Mouse (Mus musculus) kidney, postnatal 10 days (tissue): ENCODE measurements at regions not wholly inside any gene's neighbourhood (a gene's known extent, or its start where the extent isn't known, plus 50 kb on each side); places are given as distances from the start of the nearest gene placed in this dataset.
"Not testable (repeated sequence)": the region's sequence is repeated elsewhere in the genome, so short reads cannot be mapped to it uniquely, and the experiment has no call there.

ENCODE experiments used
- DNase-seq: peaks from one replicate; pipeline ENCODE4 v3.0.0; 2021; ENCODE audit warnings: mixed read lengths

DNA sequence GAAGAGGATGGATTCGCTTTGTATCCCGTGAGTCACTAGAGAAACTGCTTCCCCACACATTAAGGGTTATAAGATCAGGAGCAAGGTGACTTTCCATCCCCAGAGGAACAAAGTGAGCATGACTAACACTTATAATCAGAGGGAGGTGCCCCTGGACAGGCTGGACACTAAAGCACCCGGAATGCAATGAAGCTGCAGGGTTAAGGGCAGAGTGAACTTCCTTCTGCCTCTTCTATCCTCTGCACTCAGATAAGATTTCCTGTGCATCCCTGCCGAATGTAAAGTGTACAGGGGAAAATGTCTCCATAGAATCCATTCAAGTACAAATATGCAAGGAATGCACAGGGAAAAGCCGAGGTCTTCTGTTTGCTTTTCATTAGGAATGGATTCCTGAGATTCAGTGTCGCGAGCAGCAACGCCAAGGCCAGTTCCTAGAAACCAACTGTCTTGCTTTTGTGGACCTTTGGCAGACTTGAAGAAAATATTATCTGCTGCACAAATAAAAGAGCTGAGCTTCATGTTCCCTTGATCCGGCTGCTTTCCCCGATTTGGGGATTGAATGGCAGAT, 58.5 kb upstream of the Fbxl7 start:
- peak; percentile 7 for DNase-seq

DNA sequence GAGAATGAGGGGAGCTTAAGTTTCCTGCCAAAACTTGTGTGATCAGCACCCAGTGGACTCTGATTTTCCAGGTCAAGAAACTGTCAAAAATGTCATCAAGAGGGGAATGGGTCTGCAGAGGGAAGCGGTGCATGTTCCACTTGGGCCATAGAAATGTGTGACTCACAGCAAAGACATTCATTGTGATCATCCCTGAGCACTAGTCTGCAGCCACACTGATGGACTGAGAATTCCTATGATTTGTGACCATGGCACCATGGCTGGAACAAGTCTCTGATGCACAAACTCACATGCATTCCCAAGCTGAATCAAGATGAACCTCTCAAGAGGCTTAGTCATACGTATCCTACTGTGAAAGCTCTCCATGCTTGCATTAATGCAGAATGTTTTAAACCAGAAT, 63.6 kb upstream of the Fbxl7 start:
- no peak for DNase-seq

DNA sequence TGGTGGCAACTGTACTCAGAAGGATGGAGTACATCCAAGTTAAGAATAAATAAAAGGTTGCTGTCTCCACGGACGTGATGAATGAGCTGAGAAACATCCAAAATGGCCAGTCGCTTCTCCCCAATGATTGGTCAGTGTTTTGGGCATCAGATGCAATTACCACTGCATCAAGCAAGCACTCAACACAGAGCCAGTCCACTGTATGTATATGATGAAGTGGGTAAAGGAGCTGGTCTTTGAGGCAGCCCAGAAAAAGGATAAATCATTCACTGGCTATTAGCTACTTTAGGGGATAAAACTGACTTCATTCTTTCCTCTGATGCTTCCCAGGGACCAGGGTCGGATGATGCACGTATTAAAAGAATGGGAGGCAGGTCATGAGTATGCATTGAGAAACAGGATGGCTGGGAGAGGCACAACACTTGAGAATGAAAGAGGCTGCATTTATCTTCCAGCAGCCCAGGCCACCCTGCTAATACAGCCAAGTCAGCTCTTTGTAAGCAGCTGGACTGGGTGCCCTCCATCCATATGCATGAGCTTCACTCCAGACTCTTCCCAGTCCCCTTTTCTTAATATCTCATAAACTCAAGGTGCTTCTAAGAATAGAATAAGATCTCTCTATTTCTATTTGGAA, 73.1 kb upstream of the Fbxl7 start:
- no peak for DNase-seq

DNA sequence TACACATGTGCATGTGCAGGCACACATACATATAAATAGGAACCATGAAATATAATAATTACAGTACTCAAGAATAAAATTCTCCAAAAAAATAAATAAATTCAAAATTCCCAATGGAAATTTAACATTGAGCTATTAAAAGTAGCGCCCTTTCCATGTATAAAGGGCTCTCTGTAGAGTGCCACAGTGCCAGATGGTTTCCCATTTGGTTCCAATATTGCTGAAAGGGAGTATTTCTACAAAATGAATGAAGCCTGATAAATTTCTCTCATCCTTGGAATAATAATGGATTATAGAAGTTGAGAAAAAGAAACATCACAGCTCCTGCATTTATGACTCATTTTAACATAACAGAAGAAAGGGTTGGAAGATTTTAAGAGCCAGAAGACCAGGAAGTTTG, 75.4 kb upstream of the Fbxl7 start:
- DNase-seq: no peak

GRCm38 (mm10) chr15:26993054-26993453, 97.7 kb upstream of the Fbxl7 start:
- no peak for DNase-seq

DNA sequence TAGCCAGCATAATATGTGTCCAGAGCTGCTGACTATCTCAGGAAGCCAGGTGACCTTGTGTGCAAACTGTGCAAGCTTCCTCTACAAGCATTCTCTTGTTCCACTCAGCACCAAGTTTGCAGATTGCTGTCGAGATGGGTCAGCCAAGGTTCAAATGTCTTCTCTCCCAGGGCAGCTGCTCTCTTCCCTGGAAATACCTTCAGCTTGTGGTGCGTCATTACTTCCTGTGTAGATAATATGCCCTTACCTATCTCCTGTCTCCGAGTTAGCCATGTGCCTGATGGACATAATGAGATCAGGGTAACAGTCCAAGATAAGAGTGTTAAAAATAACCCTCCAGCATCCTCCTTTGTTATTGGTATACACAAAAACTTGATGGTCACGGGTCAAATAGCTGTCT, 113.7 kb upstream of the Fbxl7 start:
- DNase-seq: no peak

DNA sequence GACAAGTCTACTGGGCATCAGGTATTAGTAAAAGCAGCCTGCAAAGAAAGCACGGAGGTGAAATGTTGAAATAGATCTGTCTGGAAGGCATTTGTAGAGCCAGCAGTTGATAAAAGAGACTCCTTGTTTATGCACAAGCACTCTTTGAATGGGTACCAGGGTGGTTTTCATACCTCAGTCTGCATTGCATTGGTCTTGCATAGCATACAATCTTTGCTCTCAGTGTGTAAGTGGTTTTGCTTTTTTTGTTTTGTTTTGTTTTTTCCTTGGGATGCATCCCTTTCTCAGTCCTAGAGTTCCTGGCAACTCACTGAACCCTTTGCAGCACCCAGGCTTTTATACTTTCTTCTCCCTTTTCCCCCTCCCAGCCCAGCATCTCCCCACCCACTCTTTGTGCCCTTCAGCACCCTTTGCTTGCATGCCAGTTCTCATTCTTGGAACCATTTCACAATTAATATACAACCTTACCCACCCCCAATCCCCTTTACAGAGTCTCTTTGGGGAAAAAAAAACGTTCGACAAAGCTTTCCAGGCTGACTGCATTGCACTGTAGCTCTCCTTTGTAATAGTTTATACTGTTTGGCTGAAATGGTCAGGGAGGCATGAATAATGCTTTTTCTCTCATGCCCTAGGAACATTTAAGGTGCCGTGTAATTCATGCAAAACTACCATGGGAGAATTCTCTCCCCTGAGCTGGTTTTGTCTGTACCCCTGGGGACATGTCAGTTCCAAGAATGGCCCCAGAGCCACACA, 118.7 kb upstream of the Fbxl7 start:
- no peak for DNase-seq

GRCm38 (mm10) chr15:27014659-27014974, 119.2 kb upstream of the Fbxl7 start:
- no peak for DNase-seq

GRCm38 (mm10) chr15:27020471-27020870, 125.1 kb upstream of the Fbxl7 start:
- no peak for DNase-seq

- DNase-seq: no peak
These were observed 137.9 kb upstream of the Fbxl7 start for GRCm38 (mm10) chr15:27033261-27033660.

GRCm38 (mm10) chr15:27043788-27044187, 148.4 kb upstream of the Fbxl7 start:
- no peak for DNase-seq

GRCm38 (mm10) chr15:27050673-27051072, 155.3 kb upstream of the Fbxl7 start:
- no peak for DNase-seq

DNA sequence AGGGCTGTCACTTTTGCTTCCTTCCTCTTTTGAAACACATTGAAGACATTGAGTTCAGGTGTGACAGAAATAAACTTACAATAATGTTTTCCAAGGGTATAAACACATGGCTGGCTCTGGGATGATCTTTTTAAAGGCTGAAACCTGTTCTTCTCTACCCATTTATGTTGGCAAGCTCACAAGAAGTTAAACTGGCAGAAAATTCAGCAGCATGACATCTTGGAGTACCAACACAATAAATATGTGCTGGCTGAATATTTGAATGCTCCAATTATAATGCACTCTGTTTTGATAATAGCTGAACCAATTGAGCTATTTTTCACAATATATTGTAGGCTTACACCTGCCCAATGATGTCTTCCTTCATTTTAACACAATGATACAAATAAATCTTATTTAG, 168.1 kb upstream of the Fbxl7 start:
- no peak for DNase-seq

- peak; percentile 6 for DNase-seq
These were observed 168.6 kb upstream of the Fbxl7 start for GRCm38 (mm10) chr15:27063971-27064370.

DNA sequence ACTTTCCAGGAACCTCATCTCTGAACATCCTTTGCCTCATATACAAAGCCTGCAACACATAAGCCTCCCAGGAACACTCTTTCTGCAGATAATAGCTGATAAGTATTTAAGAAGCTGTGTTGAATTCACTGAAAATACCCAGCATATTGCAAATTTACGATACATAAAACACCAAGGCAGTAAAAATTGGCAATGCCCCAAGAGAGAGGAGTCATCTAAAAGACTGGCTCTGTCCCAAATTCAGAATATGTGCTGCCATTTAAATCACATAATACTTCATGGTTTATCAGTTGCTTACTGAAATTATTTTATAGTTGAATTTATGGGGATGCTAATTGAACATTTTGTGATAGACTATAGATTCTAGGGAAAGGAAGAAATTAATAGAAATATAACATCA, 172.3 kb upstream of the Fbxl7 start:
- no peak for DNase-seq

DNA sequence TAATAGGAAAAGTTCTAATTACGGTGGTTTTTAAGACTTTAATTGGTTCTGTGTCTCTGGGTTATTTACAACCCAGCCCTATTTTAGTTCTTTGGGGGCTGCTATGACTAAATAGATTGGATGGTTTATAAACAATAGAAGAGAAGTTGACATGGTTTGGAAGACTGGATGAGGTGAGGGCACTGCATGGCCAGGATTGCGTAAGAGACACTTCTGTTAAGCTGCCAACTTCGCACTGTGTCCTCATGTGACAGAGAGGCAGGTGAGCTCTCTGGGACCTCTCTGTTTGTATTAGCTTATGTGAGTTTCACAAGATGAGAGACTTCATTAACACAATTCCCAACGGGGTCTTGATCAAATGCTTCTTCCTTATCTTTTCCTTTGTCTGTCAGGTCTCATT, 182.5 kb upstream of the Fbxl7 start:
- no peak for DNase-seq

GRCm38 (mm10) chr15:27082826-27083225, 187.4 kb upstream of the Fbxl7 start:
- DNase-seq: no peak

DNA sequence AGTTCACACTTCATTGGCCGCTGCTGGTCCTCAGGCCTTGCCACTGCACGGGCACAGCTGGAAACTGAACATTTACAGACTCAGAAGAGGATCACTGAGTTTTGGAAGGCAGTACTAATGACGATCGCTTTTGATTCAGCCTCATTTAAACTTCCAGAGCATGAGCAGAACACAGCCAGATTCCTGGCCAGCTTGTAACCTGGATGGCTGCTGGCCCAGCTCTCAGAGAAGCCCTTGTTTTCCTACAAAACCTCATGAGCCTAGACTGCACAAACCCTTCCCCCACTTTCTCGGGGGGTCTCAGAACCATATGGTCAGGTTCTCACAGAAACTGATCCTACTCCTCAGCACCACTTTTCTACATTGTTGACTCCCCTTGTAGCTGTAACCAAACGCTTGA, 188.2 kb upstream of the Fbxl7 start:
- DNase-seq: no peak

GRCm38 (mm10) chr15:27089155-27089554, 193.8 kb upstream of the Fbxl7 start:
- DNase-seq: no peak

DNA sequence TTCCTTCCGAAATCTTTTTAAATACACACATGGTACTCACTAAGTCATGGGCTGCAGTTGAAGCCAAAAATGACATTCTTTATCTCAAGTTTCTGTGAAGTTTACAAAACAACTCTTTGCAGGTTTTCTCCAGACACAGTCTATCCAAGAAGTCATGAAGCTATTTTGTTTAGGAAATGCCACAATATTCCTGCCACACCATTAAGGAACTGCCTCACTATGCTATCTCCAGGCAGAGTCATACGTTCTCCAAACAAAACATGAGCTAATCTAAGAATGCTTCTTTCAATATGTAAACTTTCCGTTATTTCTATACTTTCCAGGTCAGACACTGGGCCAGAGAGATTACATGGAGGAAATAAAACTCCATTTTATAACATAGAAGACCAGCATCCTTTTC, 198.7 kb upstream of the Fbxl7 start:
- no peak for DNase-seq

DNA sequence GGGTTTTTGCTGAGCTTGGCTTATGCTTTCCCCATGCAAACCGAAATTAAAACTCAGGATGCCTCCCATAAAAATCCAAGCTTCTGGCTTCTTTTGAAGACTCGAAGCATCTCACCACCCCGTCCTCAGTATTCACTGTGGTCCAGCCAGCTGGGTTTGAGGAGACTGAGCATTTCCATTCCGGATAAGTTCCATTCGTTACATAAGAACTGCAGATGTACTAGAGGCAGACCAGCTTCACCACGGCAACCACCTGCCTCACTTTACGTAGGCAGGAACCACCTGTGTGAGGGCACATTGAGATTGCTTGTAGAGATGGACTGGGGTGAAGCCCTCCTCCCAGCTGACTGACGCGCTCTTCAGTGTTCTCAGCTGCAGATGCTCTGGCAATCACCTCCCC, 199.9 kb upstream of the Fbxl7 start:
- no peak for DNase-seq

DNA sequence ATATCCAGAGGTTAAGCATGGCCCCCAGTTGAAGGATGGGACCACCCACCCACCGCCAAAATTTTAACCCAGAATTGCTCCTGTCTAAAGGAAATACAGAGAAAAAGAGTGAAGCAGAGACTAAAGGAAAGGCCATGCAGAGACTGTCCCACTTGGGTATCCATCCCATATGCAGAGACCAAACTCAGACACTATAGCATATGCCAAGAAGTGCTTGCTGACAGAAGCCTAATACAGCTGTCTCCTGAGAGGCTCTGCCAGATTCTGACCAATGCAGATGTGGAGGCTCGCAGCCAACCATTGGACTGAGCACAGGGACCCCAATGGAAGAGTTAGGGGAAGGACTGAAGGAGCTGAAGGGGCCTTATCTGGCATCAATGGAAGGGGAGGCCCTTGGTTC, 206.2 kb upstream of the Fbxl7 start:
- DNase-seq: not testable (repeated sequence)

- DNase-seq: no peak
These were observed 213.8 kb upstream of the Fbxl7 start for GRCm38 (mm10) chr15:27109130-27109529.

- no peak for DNase-seq
These were observed 234.3 kb upstream of the Fbxl7 start for GRCm38 (mm10) chr15:27129697-27130096.

- DNase-seq: no peak
These were observed 237.4 kb upstream of the Fbxl7 start for GRCm38 (mm10) chr15:27132761-27133160.
